Mouse (Mus musculus) erythroblast, embryonic 14.5 days (primary cell): ENCODE results near the gene Gm10272. TPM values are rescaled to one million over a fixed set of nuclear protein-coding genes. Genes with fewer than 3 reads are reported as not detected.

ENCODE experiments used
- H3K27me3 ChIP-seq: 2 replicates; pipeline ENCODE4 v1.6.1; 2012; ENCODE audit warnings: inconsistent platforms; ENCODE audit not compliant: control insufficient read depth
- H3K36me3 ChIP-seq: 2 replicates; pipeline ENCODE4 v1.6.1; 2012; ENCODE audit warnings: mild to moderate bottlenecking, inconsistent platforms; ENCODE audit not compliant: control insufficient read depth
- H3K4me1 ChIP-seq: 2 replicates; pipeline ENCODE4 v1.6.1; 2012; ENCODE audit warnings: inconsistent platforms; ENCODE audit not compliant: control insufficient read depth
- H3K4me3 ChIP-seq: replicated peaks from 2 replicates; pipeline ENCODE3; 2012; ENCODE audit warnings: moderate library complexity, mild to moderate bottlenecking, inconsistent platforms
- H3K9me3 ChIP-seq: 2 replicates; pipeline ENCODE4 v1.6.1; 2012; ENCODE audit warnings: low read length, inconsistent platforms, mixed read lengths; ENCODE audit not compliant: control insufficient read depth
- GATA1 ChIP-seq: IDR thresholded peaks from 2 replicates; pipeline ENCODE4 v1.6.1; 2012; ENCODE audit warnings: low read length, inconsistent platforms, mixed read lengths
- TAL1 ChIP-seq: IDR thresholded peaks from 3 replicates; pipeline ENCODE4 v1.6.1; 2012; ENCODE audit warnings: low read length, inconsistent platforms, mixed read lengths
- polyA plus RNA-seq: library from polyadenylated mRNA; stranded (reverse); fragments of >175 nt; gene quantifications from 2 replicates; pipeline ENCODE4 v1.2.3, GENCODE M21; 2012

The Gm10272 gene
- polyA plus RNA-seq, result not detected in 2 replicates

- no peaks in the 10 kb centered on the region for H3K27me3 ChIP-seq
- H3K4me3 ChIP-seq, result no peak within 1 kb of the TSS
- TF ChIP-seq TAL1, result no peak
- no peak for TF ChIP-seq GATA1
- no peaks in the 10 kb centered on the region for H3K4me1 ChIP-seq
- peaks cover 10% of the 10 kb centered on the region for H3K9me3 ChIP-seq
- no peaks in the 10 kb centered on the region for H3K36me3 ChIP-seq
Observed at GRCm38 (mm10) chr10:77706326-77706725, at the start of gene Gm10272. Gene Gm10272, plus strand, starts transcription at chr10:77706626.

- Histone ChIP-seq H3K36me3 (no peaks in the 10 kb centered on the region), H3K4me1 (peaks cover 3% of the 10 kb centered on the region; the same call in 1 of the 2 replicates), H3K4me3 (no peak overlapping the region), H3K9me3 (peaks cover 3% of the 10 kb centered on the region; the same call in 1 of the 2 replicates), H3K27me3 (peaks cover 3% of the 10 kb centered on the region)
- no peak for TF ChIP-seq GATA1
Observed at GRCm38 (mm10) chr10:77658286-77658994, 48.0 kb upstream of the Gm10272 start.

- no peak for TF ChIP-seq TAL1
- TF ChIP-seq GATA1, result no peak
- no peak overlapping the region for H3K4me3 ChIP-seq
- H3K4me1 ChIP-seq, result no peaks in the 10 kb centered on the region
- no peaks in the 10 kb centered on the region for H3K9me3 ChIP-seq
- H3K27me3 ChIP-seq, result peaks cover 15% of the 10 kb centered on the region
- no peaks in the 10 kb centered on the region for H3K36me3 ChIP-seq
Observed at GRCm38 (mm10) chr10:77663949-77664665, 42.3 kb upstream of the Gm10272 start.

- TF ChIP-seq GATA1, result no peak
- no peak for TF ChIP-seq TAL1
- peaks cover 15% of the 10 kb centered on the region for H3K27me3 ChIP-seq
Observed at GRCm38 (mm10) chr10:77666342-77666741, 40.1 kb upstream of the Gm10272 start.

GRCm38 (mm10) chr10:77667402-77667801 is 39.0 kb upstream of the Gm10272 start:
- Histone ChIP-seq H3K4me1 (peaks cover 18% of the 10 kb centered on the region), H3K36me3 (no peaks in the 10 kb centered on the region), H3K9me3 (no peaks in the 10 kb centered on the region), H3K4me3 (no peak overlapping the region), H3K27me3 (peaks cover 15% of the 10 kb centered on the region)
- TF ChIP-seq TAL1 (no peak), GATA1 (no peak)

More at GRCm38 (mm10) chr10:77666342-77666741, 40.1 kb upstream of the Gm10272 start:
- Histone ChIP-seq H3K9me3 (no peaks in the 10 kb centered on the region), H3K4me1 (peaks cover 13% of the 10 kb centered on the region), H3K36me3 (no peaks in the 10 kb centered on the region), H3K4me3 (no peak overlapping the region)

GRCm38 (mm10) chr10:77670710-77671109 is 35.7 kb upstream of the Gm10272 start:
- no peak overlapping the region for H3K4me3 ChIP-seq
- no peaks in the 10 kb centered on the region for H3K36me3 ChIP-seq
- TF ChIP-seq GATA1, result no peak
- peaks cover 25% of the 10 kb centered on the region for H3K4me1 ChIP-seq
- peaks cover 10% of the 10 kb centered on the region for H3K27me3 ChIP-seq
- no peaks in the 10 kb centered on the region for H3K9me3 ChIP-seq

GRCm38 (mm10) chr10:77671519-77671918 is 34.9 kb upstream of the Gm10272 start:
- Histone ChIP-seq H3K4me3 (no peak overlapping the region), H3K4me1 (peaks cover 25% of the 10 kb centered on the region), H3K27me3 (peaks cover 18% of the 10 kb centered on the region), H3K36me3 (no peaks in the 10 kb centered on the region), H3K9me3 (no peaks in the 10 kb centered on the region)
- TF ChIP-seq TAL1 (no peak), GATA1 (peak; percentile 39; the same call in 1 of the 2 replicates)

GRCm38 (mm10) chr10:77673765-77674164 is 32.7 kb upstream of the Gm10272 start:
- no peak overlapping the region for H3K4me3 ChIP-seq
- no peaks in the 10 kb centered on the region for H3K36me3 ChIP-seq
- H3K27me3 ChIP-seq, result peaks cover 41% of the 10 kb centered on the region
- peaks cover 5% of the 10 kb centered on the region; the same call in 1 of the 2 replicates for H3K9me3 ChIP-seq
- peaks cover 25% of the 10 kb centered on the region for H3K4me1 ChIP-seq
- TF ChIP-seq TAL1, result no peak
- TF ChIP-seq GATA1, result no peak

GRCm38 (mm10) chr10:77677562-77677961 is 28.9 kb upstream of the Gm10272 start:
- peaks cover 5% of the 10 kb centered on the region; the same call in 1 of the 2 replicates for H3K9me3 ChIP-seq
- peaks cover 7% of the 10 kb centered on the region for H3K4me1 ChIP-seq
- H3K36me3 ChIP-seq, result no peaks in the 10 kb centered on the region
- peaks cover 69% of the 10 kb centered on the region for H3K27me3 ChIP-seq
- no peak overlapping the region for H3K4me3 ChIP-seq
- TF ChIP-seq GATA1, result no peak
- TF ChIP-seq TAL1, result no peak
